Mouse (Mus musculus): ENCODE measurements at regions not wholly inside any gene's neighbourhood (a gene's known extent, or its start where the extent isn't known, plus 50 kb on each side); places are given as distances from the start of the nearest gene placed in this dataset.

GRCm38 (mm10) chr1:66099562-66100444 lies 75.3 kb upstream of the Map2 start:
- no peak for DNase-seq (ENCODE audit: low read depth, low spot score)

- no peak for DNase-seq (ENCODE audit: low read depth, low spot score)
Observed at GRCm38 (mm10) chr1:66101419-66101818, 73.7 kb upstream of the Map2 start.

GRCm38 (mm10) chr1:66104493-66104892 lies 70.6 kb upstream of the Map2 start:
- DNase-seq (ENCODE audit: low read depth, low spot score): peak; percentile 21

GRCm38 (mm10) chr1:66105206-66105605 lies 69.9 kb upstream of the Map2 start:
- peak; percentile 11 for DNase-seq (ENCODE audit: low read depth, low spot score)

- DNase-seq (ENCODE audit: low read depth, low spot score): no peak
Observed at GRCm38 (mm10) chr1:66108051-66108450, 67.0 kb upstream of the Map2 start.

- DNase-seq (ENCODE audit: low read depth, low spot score): no peak
Observed at GRCm38 (mm10) chr1:66113916-66114315, 61.2 kb upstream of the Map2 start.

GRCm38 (mm10) chr1:66115330-66115729 lies 59.7 kb upstream of the Map2 start:
- DNase-seq (ENCODE audit: low read depth, low spot score): no peak
